Mouse (Mus musculus) thymus, adult 2 months (tissue): ENCODE measurements around the gene Cckbr. TPM values are rescaled to one million over a fixed set of nuclear protein-coding genes. Genes with fewer than 3 reads are reported as not detected.
"Not testable (repeated sequence)": the region's sequence is repeated elsewhere in the genome, so short reads cannot be mapped to it uniquely, and the experiment has no call there.

Experiments used
- DNase-seq: peaks from one replicate; pipeline ENCODE4 v3.0.0; 2021
- H3K27ac ChIP-seq: fragments of 200-500 bp; 2 replicates; pipeline ENCODE4 v1.5.1; 2012; ENCODE audit warnings: low read length, control low read depth; ENCODE audit not compliant: control insufficient read depth, insufficient read depth
- H3K27me3 ChIP-seq: fragments of 200-500 bp; 2 replicates; pipeline ENCODE4 v1.6.1; 2012; ENCODE audit warnings: mild to moderate bottlenecking, low read length, moderate library complexity, mixed read lengths; ENCODE audit not compliant: control insufficient read depth, insufficient read depth
- H3K36me3 ChIP-seq: fragments of 200-500 bp; 2 replicates; pipeline ENCODE4 v1.6.1; 2012; ENCODE audit warnings: mild to moderate bottlenecking, low read length, moderate library complexity; ENCODE audit not compliant: control insufficient read depth, insufficient read depth
- H3K4me1 ChIP-seq: fragments of 200-500 bp; replicated peaks from 2 replicates; pipeline ENCODE4 v1.6.1; 2012; ENCODE audit warnings: low read length; ENCODE audit not compliant: control insufficient read depth, insufficient read depth
- H3K4me3 ChIP-seq: fragments of 200-500 bp; 2 replicates; pipeline ENCODE4 v1.5.1; 2012; ENCODE audit warnings: mild to moderate bottlenecking, low read length, control low read depth, moderate library complexity; ENCODE audit not compliant: control insufficient read depth, insufficient read depth
- CTCF ChIP-seq: fragments of 200-500 bp; IDR thresholded peaks from 2 replicates; pipeline ENCODE4 v1.5.1; 2012; ENCODE audit warnings: mild to moderate bottlenecking, control low read depth, low read length, moderate library complexity, borderline replicate concordance; ENCODE audit not compliant: control insufficient read depth, poor library complexity, insufficient read depth; ENCODE audit errors: extremely low read depth
- POLR2A ChIP-seq: fragments of 200-500 bp; IDR thresholded peaks from 2 replicates; pipeline ENCODE4 v1.6.1; 2012; ENCODE audit warnings: mild to moderate bottlenecking, low read length, control low read depth, moderate library complexity; ENCODE audit not compliant: control insufficient read depth, poor library complexity, insufficient read depth; ENCODE audit errors: extremely low read depth
- WGBS: fragments of 180-500 bp; shearing (Covaris S2); methylation state at CpG from one replicate; pipeline ENCODE4 v1.1.7; 2018; 5-methylcytosine and 5-hydroxymethylcytosine counted together
- polyA plus RNA-seq: library from polyadenylated mRNA; depleted of rRNA; stranded (reverse); fragments of >200 nt; gene quantifications from 2 replicates; pipeline ENCODE4 v1.2.3, GENCODE M21; 2012

Cckbr gene
- polyA plus RNA-seq, 1 experiment, result 0.28 TPM

- no peak overlapping the region for H3K4me3 ChIP-seq
- no peak for TF ChIP-seq POLR2A
- TF ChIP-seq CTCF, result no peak
- H3K27me3 ChIP-seq, result no peaks in the 10 kb centered on the region
- 90% methylated on average over 22 of the region's 22 CpGs for WGBS
- DNase-seq, result no peak
- H3K27ac ChIP-seq, result no peak overlapping the region
- H3K36me3 ChIP-seq, result no peaks in the 10 kb centered on the region
- no peaks in the 10 kb centered on the region for H3K4me1 ChIP-seq
Measured at GRCm38 (mm10) chr7:105434798-105435197, 9.3 kb downstream of the Cckbr start.

GRCm38 (mm10) chr7:105437979-105438772 lies 12.6 kb downstream of the Cckbr start:
- Histone ChIP-seq H3K4me1 (no peaks in the 10 kb centered on the region), H3K27me3 (no peaks in the 10 kb centered on the region), H3K36me3 (no peaks in the 10 kb centered on the region), H3K4me3 (no peak overlapping the region), H3K27ac (no peak overlapping the region)
- WGBS, result 90% methylated on average over 7 of the region's 7 CpGs
- DNase-seq, result no peak
- TF ChIP-seq CTCF, result no peak
- TF ChIP-seq POLR2A, result no peak

GRCm38 (mm10) chr7:105441426-105441825 lies 15.9 kb downstream of the Cckbr start:
- no peak for TF ChIP-seq CTCF
- no peak for TF ChIP-seq POLR2A
- Histone ChIP-seq H3K4me3 (no peak overlapping the region), H3K36me3 (no peaks in the 10 kb centered on the region), H3K4me1 (no peaks in the 10 kb centered on the region), H3K27ac (no peak overlapping the region), H3K27me3 (no peaks in the 10 kb centered on the region)
- DNase-seq, result no peak
- WGBS, result 63% methylated on average over 4 of the region's 4 CpGs

GRCm38 (mm10) chr7:105445076-105445475 lies 19.5 kb downstream of the Cckbr start:
- 82% methylated on average over 3 of the region's 3 CpGs for WGBS
- TF ChIP-seq CTCF, result no peak
- TF ChIP-seq POLR2A, result no peak
- Histone ChIP-seq H3K36me3 (no peaks in the 10 kb centered on the region), H3K4me1 (no peaks in the 10 kb centered on the region), H3K4me3 (no peak overlapping the region), H3K27ac (no peak overlapping the region), H3K27me3 (no peaks in the 10 kb centered on the region)
- no peak for DNase-seq

- not testable (repeated sequence) for H3K36me3 ChIP-seq, DNase-seq, H3K4me1 ChIP-seq, H3K27ac ChIP-seq, H3K4me3 ChIP-seq, H3K27me3 ChIP-seq
- 92% methylated on average over 4 of the region's 4 CpGs for WGBS
Measured at GRCm38 (mm10) chr7:105453345-105453744, 27.8 kb downstream of the Cckbr start.

- H3K4me1 ChIP-seq, result no peaks in the 10 kb centered on the region
- no peak overlapping the region for H3K4me3 ChIP-seq
- DNase-seq, result no peak
- no peaks in the 10 kb centered on the region for H3K27me3 ChIP-seq
- no peak for TF ChIP-seq CTCF
- TF ChIP-seq POLR2A, result no peak
- H3K27ac ChIP-seq, result no peak overlapping the region
- H3K36me3 ChIP-seq, result no peaks in the 10 kb centered on the region
Measured at GRCm38 (mm10) chr7:105458546-105458945, 33.0 kb downstream of the Cckbr start.

- H3K27ac ChIP-seq, H3K4me1 ChIP-seq, H3K4me3 ChIP-seq, H3K27me3 ChIP-seq, H3K36me3 ChIP-seq, DNase-seq: not testable (repeated sequence)
- WGBS, result 85% methylated on average over 5 of the region's 5 CpGs
Measured at GRCm38 (mm10) chr7:105465505-105465904, 40.0 kb downstream of the Cckbr start.
